In genomic region chr5:112282780-112283482, GRCm38 (mm10) we compare ENCODE assay signal across 9 mouse cellular contexts. TPM values are rescaled to one million over a fixed set of nuclear protein-coding genes. Genes with fewer than 3 reads are reported as not detected.
DNase-seq lines count a peak whose midpoint lies in the region; ATAC-seq lines count a peak whose summit lies in the region.
"Had no signal": no experiment of that assay in that cellular context is flagged by ENCODE, and none has a peak within 500 bp of the region (broad histone marks: within the 10 kb centered on the region; RNA-seq: fewer than 3 reads in every experiment).

No protein-coding gene starts in this region.

- peaks cover 57% of the 10 kb centered on the region for H3K4me1 ChIP-seq in heart, embryonic 11.5 days (ENCODE audit: control insufficient read depth, insufficient read depth, low read length)
- peaks cover 57% of the 10 kb centered on the region for H3K4me1 ChIP-seq in midbrain, embryonic 10.5 days
- H3K4me1 ChIP-seq in midbrain, embryonic 15.5 days = peaks cover 10% of the 10 kb centered on the region
- H3K4me1 ChIP-seq in stomach, embryonic 16.5 days (ENCODE audit: control insufficient read depth, insufficient read depth, low read length) = peaks cover 60% of the 10 kb centered on the region

- H3K4me3 ChIP-seq in heart, embryonic 11.5 days (ENCODE audit: low read depth, low read length) = no peak overlapping the region
- no peak overlapping the region for H3K4me3 ChIP-seq in midbrain, embryonic 10.5 days
- no peak overlapping the region for H3K4me3 ChIP-seq in midbrain, embryonic 15.5 days
- H3K4me3 ChIP-seq in stomach, embryonic 16.5 days (replicated peaks; ENCODE audit: low read length) = no peak overlapping the region
- H3K4me3 ChIP-seq: embryonic facial prominence, embryonic 12.5 days had no signal

- no peak for DNase-seq in heart, adult 11 months
- no peak for DNase-seq in midbrain, embryonic 10.5 days (ENCODE audit: low spot score)
- DNase-seq in induced T-regulatory cell, adult 2 months (ENCODE audit: low read depth) = peak; percentile 54
- no peak for DNase-seq in thymus, postnatal 36 days
- DNase-seq in embryo, embryonic 10.5 days (ENCODE audit: low spot score) = no peak

- 56% methylated on average over 9 of the region's 9 CpGs for WGBS in heart, embryonic 11.5 days (ENCODE audit: insufficient replicate concordance)
- WGBS in midbrain, embryonic 10.5 days = 78% methylated on average over 9 of the region's 9 CpGs
- WGBS in midbrain, embryonic 15.5 days = 76% methylated on average over 9 of the region's 9 CpGs
- WGBS in stomach, embryonic 16.5 days = 74% methylated on average over 9 of the region's 9 CpGs

- no peaks in the 10 kb centered on the region for H3K27me3 ChIP-seq in heart, embryonic 11.5 days (ENCODE audit: control insufficient read depth, insufficient read depth, low read length)
- no peaks in the 10 kb centered on the region for H3K27me3 ChIP-seq in midbrain, embryonic 10.5 days (ENCODE audit: low read depth, poor library complexity, severe bottlenecking)
- no peaks in the 10 kb centered on the region for H3K27me3 ChIP-seq in midbrain, embryonic 15.5 days (replicated peaks)
- H3K27me3 ChIP-seq in stomach, embryonic 16.5 days (ENCODE audit: control insufficient read depth, insufficient read depth, low read length) = no peaks in the 10 kb centered on the region
- H3K27me3 ChIP-seq: embryonic facial prominence, embryonic 12.5 days had no signal

- peak overlapping the region; percentile 50; the same call in 1 of the 2 replicates for H3K27ac ChIP-seq in heart, embryonic 11.5 days (ENCODE audit: low read depth, low read length)
- 0 out of 2 replicates have a peak overlapping the region, but pooled peaks have one; percentile 14 for H3K27ac ChIP-seq in midbrain, embryonic 10.5 days (replicated peaks)
- no peak overlapping the region for H3K27ac ChIP-seq in midbrain, embryonic 15.5 days
- H3K27ac ChIP-seq in stomach, embryonic 16.5 days (ENCODE audit: low read length) = peak overlapping the region; percentile 69
- H3K27ac ChIP-seq: embryonic facial prominence, embryonic 12.5 days had no signal

- no peaks in the 10 kb centered on the region for H3K36me3 ChIP-seq in heart, embryonic 11.5 days (ENCODE audit: control insufficient read depth, insufficient read depth, low read length)
- 0 out of 2 replicates have a peak, but pooled peaks cover 3% of the 10 kb centered on the region for H3K36me3 ChIP-seq in midbrain, embryonic 10.5 days
- H3K36me3 ChIP-seq in midbrain, embryonic 15.5 days (replicated peaks) = no peaks in the 10 kb centered on the region
- no peaks in the 10 kb centered on the region for H3K36me3 ChIP-seq in stomach, embryonic 16.5 days (ENCODE audit: control insufficient read depth, insufficient read depth, low read length)
- H3K36me3 ChIP-seq: embryonic facial prominence, embryonic 12.5 days had no signal

- H3K4me2 ChIP-seq in heart, embryonic 11.5 days = no peak overlapping the region; the same call in 1 of the 2 replicates
- H3K4me2 ChIP-seq in midbrain, embryonic 15.5 days = no peak overlapping the region
- H3K4me2 ChIP-seq in stomach, embryonic 16.5 days (ENCODE audit: low read depth, low read length) = no peak overlapping the region
- H3K4me2 ChIP-seq: embryonic facial prominence, embryonic 12.5 days had no signal

- ATAC-seq in heart, embryonic 11.5 days (replicated peaks; ENCODE audit: insufficient number of reproducible peaks, low FRiP score, low TSS enrichment) = no peak
- ATAC-seq in midbrain, embryonic 15.5 days (replicated peaks) = no peak
- no peak for ATAC-seq in stomach, embryonic 16.5 days (ENCODE audit: insufficient read depth, low FRiP score)

- H3K9ac ChIP-seq in heart, embryonic 11.5 days (ENCODE audit: low read depth, low read length) = no peak overlapping the region
- no peak overlapping the region for H3K9ac ChIP-seq in midbrain, embryonic 15.5 days
- H3K9ac ChIP-seq in stomach, embryonic 16.5 days (ENCODE audit: low read length) = peak overlapping the region; percentile 18; the same call in 1 of the 2 replicates
- H3K9ac ChIP-seq: embryonic facial prominence, embryonic 12.5 days had no signal

- no peaks in the 10 kb centered on the region for H3K9me3 ChIP-seq in heart, embryonic 11.5 days (replicated peaks; ENCODE audit: control insufficient read depth, low read length)
- H3K9me3 ChIP-seq in midbrain, embryonic 10.5 days (replicated peaks) = no peaks in the 10 kb centered on the region
- no peaks in the 10 kb centered on the region for H3K9me3 ChIP-seq in midbrain, embryonic 15.5 days
- no peaks in the 10 kb centered on the region for H3K9me3 ChIP-seq in stomach, embryonic 16.5 days (replicated peaks; ENCODE audit: control insufficient read depth, low read length)
- H3K9me3 ChIP-seq: embryonic facial prominence, embryonic 12.5 days had no signal

RNA-seq across cellular contexts. Expression of gene Tpst2, which starts 6.4 kb away (rescaled TPM):
- polyA plus RNA-seq in heart, embryonic 11.5 days (2014; fragmentation: Nextera tagmentation; extraction: Ambion mirVana) = 30.2 and 31.2 TPM in 2 replicates
- polyA plus RNA-seq in midbrain, embryonic 10.5 days (2016; fragmentation: Nextera tagmentation; extraction: Ambion mirVana) = 35.9 and 37.0 TPM in 2 replicates
- polyA plus RNA-seq in midbrain, embryonic 15.5 days (2015; fragmentation: Nextera tagmentation; extraction: Ambion mirVana) = 29.4 and 33.7 TPM in 2 replicates
- polyA plus RNA-seq in stomach, embryonic 16.5 days (2015; fragmentation: Nextera tagmentation; extraction: Ambion mirVana) = 40.0 and 43.0 TPM in 2 replicates

RNA-seq across cellular contexts. Expression of gene Crybb1, which starts 27.3 kb away (rescaled TPM):
- polyA plus RNA-seq in heart, embryonic 11.5 days (2014; fragmentation: Nextera tagmentation; extraction: Ambion mirVana) = not detected in 2 replicates
- polyA plus RNA-seq in midbrain, embryonic 10.5 days (2016; fragmentation: Nextera tagmentation; extraction: Ambion mirVana) = 0.41 and 0.91 TPM in 2 replicates
- polyA plus RNA-seq in midbrain, embryonic 15.5 days (2015; fragmentation: Nextera tagmentation; extraction: Ambion mirVana) = 4.3 and 4.8 TPM in 2 replicates
- 4.0 and 4.1 TPM in 2 replicates for polyA plus RNA-seq in stomach, embryonic 16.5 days (2015; fragmentation: Nextera tagmentation; extraction: Ambion mirVana)

RNA-seq across cellular contexts. Expression of gene Cryba4, which starts 30.6 kb away (rescaled TPM):
- polyA plus RNA-seq in heart, embryonic 11.5 days (2014; fragmentation: Nextera tagmentation; extraction: Ambion mirVana) = 0.66 TPM in 1 of 2 replicates, not detected in the other
- 0.43 and 1.4 TPM in 2 replicates for polyA plus RNA-seq in midbrain, embryonic 10.5 days (2016; fragmentation: Nextera tagmentation; extraction: Ambion mirVana)
- polyA plus RNA-seq in midbrain, embryonic 15.5 days (2015; fragmentation: Nextera tagmentation; extraction: Ambion mirVana) = 0.93 and 1.4 TPM in 2 replicates
- polyA plus RNA-seq in stomach, embryonic 16.5 days (2015; fragmentation: Nextera tagmentation; extraction: Ambion mirVana) = 1.6 and 1.9 TPM in 2 replicates

RNA-seq across cellular contexts. Expression of gene Tfip11, which starts 43.2 kb away (rescaled TPM):
- polyA plus RNA-seq in heart, embryonic 11.5 days (2014; fragmentation: Nextera tagmentation; extraction: Ambion mirVana) = 13.7 and 15.9 TPM in 2 replicates
- polyA plus RNA-seq in midbrain, embryonic 10.5 days (2016; fragmentation: Nextera tagmentation; extraction: Ambion mirVana) = 43.0 and 47.6 TPM in 2 replicates
- polyA plus RNA-seq in midbrain, embryonic 15.5 days (2015; fragmentation: Nextera tagmentation; extraction: Ambion mirVana) = 35.7 and 38.2 TPM in 2 replicates
- polyA plus RNA-seq in stomach, embryonic 16.5 days (2015; fragmentation: Nextera tagmentation; extraction: Ambion mirVana) = 27.6 and 28.0 TPM in 2 replicates

RNA-seq across cellular contexts. Expression of gene Srrd, which starts 59.9 kb away (rescaled TPM):
- 24.5 and 27.3 TPM in 2 replicates for polyA plus RNA-seq in heart, embryonic 11.5 days (2014; fragmentation: Nextera tagmentation; extraction: Ambion mirVana)
- 48.7 and 51.0 TPM in 2 replicates for polyA plus RNA-seq in midbrain, embryonic 10.5 days (2016; fragmentation: Nextera tagmentation; extraction: Ambion mirVana)
- polyA plus RNA-seq in midbrain, embryonic 15.5 days (2015; fragmentation: Nextera tagmentation; extraction: Ambion mirVana) = 64.0 and 66.8 TPM in 2 replicates
- 30.2 and 30.8 TPM in 2 replicates for polyA plus RNA-seq in stomach, embryonic 16.5 days (2015; fragmentation: Nextera tagmentation; extraction: Ambion mirVana)
